Mouse (Mus musculus) megakaryocyte, embryonic 14.5 days (primary cell): ENCODE data around the gene Abhd11.

Experiments
- FLI1 ChIP-seq: IDR thresholded peaks from 2 replicates; pipeline ENCODE4 v1.6.1; 2012; ENCODE audit warnings: low read length, inconsistent platforms, mixed read lengths
- GATA1 ChIP-seq: IDR thresholded peaks from 3 replicates; pipeline ENCODE4 v1.6.1; 2012; ENCODE audit warnings: mixed read lengths, low read length, inconsistent platforms, borderline replicate concordance

GRCm38 (mm10) chr5:134965473-134965851 is 43.5 kb upstream of the Abhd11 start:
- TF ChIP-seq GATA1, result no peak
- no peak for TF ChIP-seq FLI1
